Mouse (Mus musculus): ENCODE measurements around the gene Opcml.
A peak's percentile ranks its signal among the peaks of the same experiment; 100 is the strongest.

Gene Opcml

DNA sequence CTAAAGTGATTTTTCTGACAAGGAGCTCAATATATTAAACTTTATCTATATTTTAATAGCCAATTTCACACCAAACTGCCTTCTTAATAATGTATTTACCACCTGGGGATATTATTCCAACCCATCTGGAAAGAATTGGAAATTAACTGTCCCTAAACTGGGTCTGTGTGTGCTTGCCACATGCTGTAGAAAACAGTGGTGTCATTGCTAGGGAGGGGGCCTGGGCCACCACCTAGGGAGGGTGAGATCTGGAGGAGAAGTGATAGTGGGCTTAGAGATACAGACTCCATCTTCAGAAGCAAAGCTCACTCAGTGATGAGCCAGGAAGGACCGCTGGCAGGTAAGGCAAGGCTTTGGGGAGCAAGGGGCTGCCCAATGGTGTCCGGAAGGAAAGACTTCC lies 537.9 kb downstream of the Opcml start:
- DNase-seq (ENCODE audit: low read depth), result no peak

DNA sequence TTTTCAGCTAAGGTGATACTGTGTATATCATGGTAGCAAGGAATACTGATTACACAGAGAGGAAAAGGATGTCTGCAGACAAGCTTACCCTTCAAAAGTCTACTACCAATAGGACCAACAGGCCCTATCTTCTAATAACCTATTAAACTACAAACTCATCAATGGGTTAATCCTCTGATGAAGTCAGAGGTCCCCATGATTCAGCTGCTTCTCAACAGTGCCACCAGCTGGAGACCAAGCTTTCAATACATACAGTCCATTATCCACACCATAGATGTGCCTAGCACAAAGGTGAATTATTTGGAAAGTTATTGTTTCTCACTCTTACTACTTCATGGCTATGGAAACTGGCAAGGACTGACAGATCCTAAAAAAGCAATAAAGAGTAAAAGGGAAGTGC lies 538.9 kb downstream of the Opcml start:
- no peak for DNase-seq (ENCODE audit: low read depth)

DNA sequence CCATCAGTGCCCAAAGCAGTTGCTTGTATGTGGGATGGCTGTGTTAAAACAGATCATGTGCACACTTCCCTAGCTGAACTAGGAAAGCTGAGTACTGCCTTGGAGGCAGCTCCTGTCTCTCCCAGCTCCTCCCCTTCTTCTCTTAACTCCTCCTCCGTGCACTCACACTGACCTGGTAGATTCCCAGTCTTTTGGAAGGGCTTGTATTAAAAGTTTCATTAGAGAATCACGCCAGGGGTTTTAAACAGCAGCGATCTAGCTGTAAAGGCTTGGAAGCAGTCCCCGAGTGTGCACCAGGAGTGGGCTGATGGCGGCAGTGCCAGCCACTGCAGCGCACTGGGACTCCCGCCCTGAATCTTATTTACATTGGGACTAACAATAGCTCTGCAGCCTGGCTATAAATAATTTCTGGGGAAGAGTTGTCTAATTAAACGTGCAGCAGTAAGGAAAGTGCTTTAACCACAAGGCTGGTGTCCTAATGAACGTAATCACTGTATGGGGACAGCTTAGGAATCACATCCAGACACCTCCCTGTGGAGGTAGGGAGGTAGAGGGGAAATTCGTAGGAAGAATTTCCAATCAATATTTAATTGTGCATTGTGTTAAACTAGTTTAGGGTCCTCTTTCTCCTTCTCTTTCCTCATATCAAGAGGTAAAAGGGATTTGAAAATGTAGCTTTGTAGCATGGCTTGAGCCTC lies 546.1 kb downstream of the Opcml start:
- no peak for DNase-seq (ENCODE audit: low read depth)

DNA sequence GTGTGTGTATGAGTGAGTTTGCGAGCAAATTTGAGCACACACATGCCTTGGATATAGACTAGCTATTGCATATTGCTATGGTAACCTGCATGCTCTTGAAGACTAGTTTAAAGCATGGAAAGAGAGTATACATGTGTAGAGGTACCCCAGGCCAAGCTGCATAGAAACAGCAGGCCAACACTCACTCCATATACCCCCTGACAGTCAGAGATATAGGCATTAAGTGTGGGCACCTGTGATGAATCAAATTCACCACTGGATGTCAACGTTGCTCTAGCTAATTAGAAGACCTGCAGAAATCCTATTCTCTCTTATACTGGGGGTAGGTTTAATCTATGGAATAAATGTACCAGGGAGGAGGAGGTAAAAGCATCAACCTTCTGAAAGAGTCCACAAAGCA lies 547.3 kb downstream of the Opcml start:
- no peak for DNase-seq (ENCODE audit: low read depth)

DNA sequence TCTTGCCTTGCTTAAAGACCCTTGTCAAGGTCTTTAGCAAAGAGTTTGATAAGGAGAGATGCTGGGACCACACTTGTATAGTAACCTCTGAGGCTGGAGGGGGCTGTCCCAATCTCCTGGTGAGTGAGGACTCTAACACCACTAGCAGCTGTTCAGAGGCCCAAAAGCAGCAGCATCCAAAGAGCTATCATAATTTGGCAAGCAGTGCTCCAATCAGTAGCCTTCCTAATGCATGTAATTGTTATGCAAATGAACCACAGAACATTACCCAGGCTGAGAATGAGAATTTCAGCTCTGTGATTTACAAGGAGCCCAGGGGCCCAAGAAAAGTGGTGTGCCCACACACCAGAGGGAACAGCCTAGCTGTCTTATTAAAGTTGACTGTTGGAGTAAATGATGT lies 564.4 kb downstream of the Opcml start:
- no peak for DNase-seq (ENCODE audit: low read depth)

DNA sequence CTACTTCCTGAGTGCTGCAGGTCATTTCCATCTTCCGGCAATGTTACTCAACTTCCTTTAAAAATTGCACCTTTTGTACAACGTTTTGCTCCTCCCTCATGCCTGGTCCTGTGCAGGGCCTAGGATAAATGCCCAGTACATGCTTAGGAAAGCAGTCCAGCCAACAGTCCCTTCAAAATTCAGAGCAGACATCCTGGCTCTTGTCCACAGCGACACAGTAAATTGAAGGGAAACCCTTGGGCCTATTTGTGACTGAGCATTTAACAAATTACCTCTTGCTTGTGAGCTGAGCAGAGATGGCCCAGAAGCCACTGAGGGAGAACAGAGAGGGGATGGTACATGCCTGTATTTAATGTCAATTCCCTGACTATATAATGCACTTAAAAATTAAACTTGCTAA lies 567.4 kb downstream of the Opcml start:
- no peak for DNase-seq (ENCODE audit: low read depth)

DNA sequence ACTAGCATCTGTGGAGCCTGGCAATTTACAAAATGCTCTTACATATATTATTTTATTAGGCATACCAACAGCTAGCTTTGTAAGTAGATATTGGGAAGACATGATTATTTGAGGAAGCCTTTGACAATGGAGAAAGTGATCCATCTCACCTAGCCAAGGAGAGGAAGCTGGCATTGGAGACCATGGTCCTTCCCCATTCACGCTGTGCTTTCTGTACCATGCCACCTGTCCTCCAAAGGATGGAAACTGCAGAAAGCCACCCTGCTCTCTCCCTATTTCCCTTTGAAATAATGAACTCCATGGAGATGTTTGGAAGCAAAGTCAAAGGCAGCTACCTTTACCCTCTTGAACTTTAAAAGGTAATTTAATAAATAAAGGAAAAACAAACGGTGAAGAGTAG lies 570.1 kb downstream of the Opcml start:
- DNase-seq (ENCODE audit: low read depth), result no peak

DNA sequence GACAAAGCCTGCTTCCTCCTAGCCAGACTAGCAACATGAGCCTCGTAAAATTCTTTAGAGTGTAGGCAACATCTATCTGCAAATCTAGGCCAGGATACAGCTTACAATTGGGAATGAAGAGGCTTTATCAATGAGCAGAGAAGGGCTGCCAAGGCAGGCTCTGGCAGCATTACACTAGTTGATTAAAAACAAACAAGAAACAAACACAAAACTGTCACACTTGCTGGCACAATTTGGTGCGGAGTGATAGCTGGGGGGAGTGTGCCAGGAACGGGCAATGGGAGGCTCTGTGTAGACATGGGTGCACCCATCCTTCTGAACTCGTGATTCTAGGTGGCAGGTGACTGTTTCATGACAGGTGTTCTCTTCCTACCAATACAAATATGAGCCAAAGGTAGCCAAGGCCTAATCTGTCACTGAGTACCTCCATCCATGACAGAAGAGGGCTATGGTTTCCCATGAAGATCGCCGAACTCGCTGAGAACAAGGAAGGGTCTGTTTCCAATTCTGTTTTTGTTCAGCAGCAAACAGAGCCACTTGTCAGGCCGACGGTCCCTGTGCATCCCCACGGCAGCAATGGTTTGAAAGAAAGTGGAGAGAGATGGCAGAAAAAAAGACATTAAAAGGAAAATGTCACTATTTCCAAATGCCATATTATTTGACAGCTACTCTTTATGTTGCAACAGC lies 574.0 kb downstream of the Opcml start:
- no peak for DNase-seq (ENCODE audit: low read depth)

DNA sequence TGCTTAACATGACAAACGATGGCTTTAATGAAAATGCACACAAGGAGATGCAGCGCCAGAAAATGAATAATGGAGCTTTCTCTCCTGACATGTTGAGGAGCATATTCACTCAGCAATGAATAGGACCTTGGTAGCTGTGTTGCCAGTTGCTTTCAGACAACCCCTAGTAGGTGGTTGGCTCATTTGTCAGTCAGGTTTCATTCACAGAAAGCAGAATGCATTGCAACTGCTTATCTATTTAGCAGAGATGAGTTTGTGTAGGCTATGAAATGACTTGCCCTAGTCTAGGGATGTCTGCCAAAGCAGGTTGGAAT lies 574.5 kb downstream of the Opcml start:
- no peak for DNase-seq (ENCODE audit: low read depth)

DNA sequence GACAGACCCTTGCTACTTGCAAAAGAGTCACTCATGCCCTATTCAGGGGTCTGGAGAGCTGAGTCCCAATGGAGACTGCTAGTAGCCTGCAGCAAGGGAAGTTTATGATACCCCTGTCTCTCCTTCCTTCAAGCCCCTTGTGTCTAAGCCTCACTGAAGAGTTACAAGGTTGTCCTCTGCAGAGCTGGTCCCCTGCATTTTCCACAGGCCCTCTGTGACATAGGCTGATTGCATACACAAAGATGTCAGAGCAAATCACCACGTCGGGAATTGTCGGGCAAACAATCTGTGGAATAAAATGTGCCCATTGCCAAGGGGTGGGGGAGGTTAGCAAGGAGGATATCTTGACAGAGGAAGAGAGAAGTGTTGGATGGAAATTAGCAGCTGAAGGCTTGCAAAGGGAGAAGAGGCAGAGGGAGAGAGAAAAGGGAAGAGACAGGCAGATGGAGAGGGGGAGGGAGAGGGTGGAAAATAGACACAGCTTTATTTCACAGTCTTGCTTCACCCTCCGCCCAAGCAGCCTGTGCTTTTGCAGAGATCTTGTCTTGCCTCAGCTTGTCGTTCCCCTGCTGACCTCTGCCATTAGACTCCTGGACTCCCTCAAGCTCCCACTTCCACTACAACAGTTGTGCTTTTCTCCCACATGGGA lies 596.1 kb downstream of the Opcml start:
- DNase-seq (ENCODE audit: low read depth), result no peak

DNA sequence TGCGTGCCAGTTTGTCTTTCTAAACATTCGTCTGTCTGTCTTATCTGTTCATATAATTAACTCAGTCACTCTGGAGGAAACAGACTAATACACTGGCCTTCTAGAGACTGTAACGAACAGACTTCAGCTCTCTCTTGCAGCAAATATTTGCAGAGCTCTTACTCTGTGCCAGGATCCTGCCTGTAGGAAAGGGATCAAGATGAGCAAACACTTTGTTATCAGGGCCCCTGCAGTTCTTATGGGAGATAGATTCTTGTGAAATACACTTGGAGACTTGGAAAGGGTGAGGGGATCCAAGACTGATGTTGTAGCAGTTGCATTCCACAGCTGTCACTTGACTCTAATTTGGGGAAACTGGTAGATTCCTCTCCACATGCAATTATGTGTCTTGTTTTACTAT lies 604.6 kb downstream of the Opcml start:
- no peak for DNase-seq (ENCODE audit: low read depth)

DNA sequence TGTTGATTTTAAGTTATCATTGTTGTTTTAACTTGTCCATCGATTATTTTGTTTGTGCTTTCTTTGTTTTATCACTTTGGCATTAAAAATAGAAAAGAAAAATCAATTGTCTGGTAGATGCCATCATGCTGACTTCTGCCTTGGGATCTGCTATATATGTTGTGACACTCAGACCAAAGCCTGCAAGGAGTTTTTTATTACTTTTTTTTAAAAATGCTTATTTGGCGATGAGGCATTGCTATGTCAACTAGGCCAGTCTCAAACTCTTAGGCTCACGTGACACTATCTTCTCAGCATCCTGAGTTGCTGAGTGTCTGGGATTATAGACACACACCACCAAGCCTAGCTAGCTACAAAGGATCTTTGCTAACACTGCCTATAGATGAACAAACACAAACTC lies 605.1 kb downstream of the Opcml start:
- no peak for DNase-seq (ENCODE audit: low read depth)

DNA sequence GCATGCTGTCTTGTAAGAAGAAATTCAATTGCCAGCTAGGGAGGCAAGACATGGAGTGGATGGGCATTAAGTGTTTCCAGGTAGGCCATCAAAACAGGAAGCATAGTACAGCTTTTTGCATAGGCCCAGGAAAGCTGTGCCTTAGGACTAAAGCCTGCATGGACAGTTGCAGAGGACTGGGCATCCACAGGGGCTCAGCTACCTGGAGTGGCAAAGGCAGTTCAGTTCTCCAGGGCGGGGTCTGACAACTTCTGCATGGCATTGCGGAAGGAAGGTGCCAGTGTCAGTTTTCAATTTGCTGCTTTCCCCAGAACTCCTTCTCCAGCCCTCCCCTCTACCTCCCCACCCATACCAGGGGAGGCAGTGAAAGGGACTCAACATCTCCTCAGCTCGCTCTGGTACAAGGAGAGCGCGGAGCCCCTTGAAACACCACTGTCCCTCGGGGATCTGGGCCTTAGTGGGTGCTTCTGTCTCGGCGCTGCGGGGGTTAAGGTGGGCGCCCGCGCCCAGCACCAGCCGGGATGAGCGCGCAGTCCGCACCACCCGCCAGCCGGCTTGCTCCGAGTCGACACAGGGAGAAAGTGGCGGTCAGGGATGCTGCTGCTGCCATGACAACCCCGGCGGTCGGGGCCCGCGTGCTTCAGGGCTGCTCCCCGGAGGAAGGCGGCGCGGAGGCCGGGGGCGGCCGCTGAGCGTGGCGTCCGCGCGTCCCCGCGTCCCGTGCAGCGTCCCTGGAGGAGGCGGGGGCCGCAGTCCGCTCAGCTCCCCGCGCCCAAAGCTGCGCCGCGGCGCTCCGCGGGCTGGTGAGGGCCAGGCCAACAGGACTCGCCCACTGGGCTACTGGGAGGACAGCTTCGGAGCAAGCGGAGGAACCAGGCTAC lies 612.4 kb downstream of the Opcml start:
- DNase-seq (ENCODE audit: low read depth), result no peak

DNA sequence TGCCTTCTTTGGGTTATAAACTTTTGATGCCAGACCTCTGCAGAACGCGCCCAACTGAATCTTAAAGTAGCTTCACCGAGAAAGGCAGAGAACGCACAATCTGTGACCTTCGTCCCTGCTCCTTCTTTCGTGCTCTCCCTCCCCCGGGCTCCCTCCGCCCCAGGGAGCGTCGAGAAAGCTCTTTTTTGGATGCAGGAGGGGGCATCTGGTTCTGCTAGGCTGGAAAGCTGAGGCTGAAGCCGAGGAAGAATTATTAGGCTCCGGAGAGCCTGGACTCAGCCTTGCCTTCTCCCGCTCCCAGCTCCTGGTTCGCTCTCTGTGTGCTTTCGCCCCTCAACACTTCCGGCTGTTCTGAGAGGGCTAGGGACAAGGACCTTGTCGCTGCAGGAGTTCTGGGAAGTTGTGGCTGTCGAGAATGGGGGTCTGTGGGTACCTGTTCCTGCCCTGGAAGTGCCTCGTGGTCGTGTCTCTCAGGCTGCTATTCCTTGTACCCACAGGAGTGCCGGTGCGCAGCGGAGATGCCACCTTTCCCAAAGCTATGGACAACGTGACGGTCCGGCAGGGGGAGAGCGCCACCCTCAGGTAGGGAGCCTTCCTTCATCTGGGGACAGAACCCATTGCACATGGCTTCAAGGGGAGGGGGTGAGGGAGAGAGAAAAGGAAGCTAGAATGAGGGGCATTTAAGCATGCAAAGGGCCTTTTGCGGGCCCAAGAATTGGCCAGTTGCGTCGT lies 613.4 kb downstream of the Opcml start:
- DNase-seq (ENCODE audit: low read depth), result no peak

DNA sequence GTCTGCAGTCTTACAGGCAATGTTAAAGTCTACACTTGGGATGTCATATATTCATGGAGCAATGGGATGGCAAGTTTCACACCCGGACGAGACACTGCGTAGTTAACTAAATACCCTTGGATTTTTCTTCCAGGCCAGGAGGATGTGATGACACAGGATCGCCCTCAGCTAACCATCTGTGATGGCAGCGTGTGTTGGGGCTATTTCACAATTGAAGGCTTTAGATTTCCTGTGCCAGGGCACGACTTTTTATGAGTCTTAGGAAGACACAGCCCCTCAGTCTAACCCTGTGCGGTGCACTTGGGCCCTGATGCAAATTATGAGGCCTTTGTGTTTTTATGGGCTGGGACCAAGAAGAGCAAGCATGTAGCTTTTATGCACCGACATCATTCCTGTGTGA lies 614.0 kb downstream of the Opcml start:
- no peak for DNase-seq (ENCODE audit: low read depth)

DNA sequence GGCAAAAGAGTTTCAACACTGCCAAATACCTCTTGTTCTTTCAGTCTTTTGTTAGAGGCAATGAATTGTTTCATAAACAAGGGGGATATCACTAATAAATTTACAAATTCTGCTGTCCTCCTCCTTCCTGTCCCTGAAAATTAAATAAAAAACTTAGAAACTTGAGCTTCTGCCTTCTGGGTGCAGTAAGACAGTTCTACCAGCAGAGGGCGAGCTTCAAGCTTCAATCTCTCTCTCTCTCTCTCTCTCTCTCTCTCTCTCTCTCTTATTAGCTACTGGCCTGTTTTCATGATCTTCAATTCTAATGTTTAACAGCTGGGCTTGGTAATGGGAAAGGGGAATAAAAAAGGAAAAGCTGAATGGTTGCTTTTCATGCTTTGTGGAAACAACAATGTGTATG lies 615.2 kb downstream of the Opcml start:
- DNase-seq (ENCODE audit: low read depth), result peak; percentile 39

DNA sequence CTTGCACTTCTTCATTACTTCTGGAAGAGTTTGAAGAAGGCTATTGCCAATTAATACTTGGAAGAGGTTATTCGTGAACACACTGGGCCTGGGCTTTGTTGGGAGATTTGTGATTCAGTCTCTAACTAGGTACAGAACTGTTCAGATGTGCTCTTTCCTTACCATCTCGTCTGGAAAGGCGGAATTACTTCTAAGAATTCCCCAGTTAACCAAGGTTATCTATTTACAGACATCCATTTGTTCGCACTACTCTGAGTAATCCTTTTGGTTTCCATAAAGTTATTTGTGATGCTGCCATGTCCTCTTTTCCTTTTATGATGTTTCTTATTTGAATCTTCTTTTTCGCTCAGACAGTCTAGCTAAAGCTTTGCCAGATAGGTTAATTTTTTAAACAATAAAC lies 630.2 kb downstream of the Opcml start:
- no peak for DNase-seq (ENCODE audit: low read depth)

DNA sequence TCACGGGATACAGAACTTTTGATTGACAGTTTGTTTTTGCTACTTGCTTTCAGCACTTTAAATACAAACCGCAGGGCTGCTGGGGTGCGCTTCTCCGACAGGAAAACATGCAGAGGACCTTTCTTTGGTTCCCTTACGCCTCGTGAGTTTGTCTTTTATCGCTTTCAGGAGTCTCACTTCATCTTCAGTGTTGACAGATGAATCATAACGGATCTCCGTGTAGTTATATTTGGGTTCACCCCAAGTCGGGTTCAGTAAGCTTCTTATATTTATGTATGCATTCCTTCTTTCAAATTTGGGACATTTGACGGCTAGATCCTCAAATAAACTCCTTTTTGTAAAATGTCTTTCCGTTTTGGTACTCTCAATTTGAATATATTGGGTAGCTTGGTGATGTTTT lies 632.8 kb downstream of the Opcml start:
- peak; percentile 4 for DNase-seq (ENCODE audit: low read depth)

DNA sequence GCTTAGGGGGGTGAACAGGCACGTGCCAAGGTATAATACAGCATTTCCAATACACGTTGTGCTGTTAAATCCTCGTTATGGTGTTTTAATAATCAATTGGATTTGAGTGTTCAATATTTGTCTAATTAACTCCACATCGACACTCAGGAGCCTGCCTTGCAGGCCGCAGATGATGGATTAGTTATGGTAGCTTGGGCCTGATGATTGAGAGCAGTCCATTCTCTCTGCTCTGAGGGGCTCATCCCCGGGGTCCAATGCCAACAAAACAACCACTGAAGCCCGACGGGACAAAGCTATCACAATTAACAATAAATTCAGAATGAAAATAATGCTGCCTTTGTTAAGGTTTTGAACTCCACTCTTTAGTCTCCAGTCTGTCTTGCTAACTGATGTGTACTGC lies 641.6 kb downstream of the Opcml start:
- DNase-seq (ENCODE audit: low read depth), result no peak

DNA sequence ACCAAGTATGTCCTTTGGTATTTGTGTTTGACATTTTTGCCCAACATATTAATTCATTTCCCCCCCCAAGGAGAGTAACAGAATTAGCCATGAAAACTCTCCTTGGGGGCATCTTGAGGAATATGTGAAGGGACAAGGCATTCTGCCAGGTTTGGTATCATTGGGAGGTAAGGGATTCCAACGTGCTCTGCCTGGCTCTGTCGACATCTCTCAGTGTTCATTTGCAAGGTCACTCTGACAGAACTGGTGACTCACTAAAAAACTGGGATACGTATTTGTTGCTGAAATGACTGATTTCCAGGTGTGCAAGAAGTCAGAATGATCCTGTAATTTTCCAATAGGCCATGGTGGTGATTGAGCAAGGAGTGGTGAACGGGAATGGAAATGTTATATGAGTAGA lies 648.2 kb downstream of the Opcml start:
- DNase-seq (ENCODE audit: low read depth), result no peak

DNA sequence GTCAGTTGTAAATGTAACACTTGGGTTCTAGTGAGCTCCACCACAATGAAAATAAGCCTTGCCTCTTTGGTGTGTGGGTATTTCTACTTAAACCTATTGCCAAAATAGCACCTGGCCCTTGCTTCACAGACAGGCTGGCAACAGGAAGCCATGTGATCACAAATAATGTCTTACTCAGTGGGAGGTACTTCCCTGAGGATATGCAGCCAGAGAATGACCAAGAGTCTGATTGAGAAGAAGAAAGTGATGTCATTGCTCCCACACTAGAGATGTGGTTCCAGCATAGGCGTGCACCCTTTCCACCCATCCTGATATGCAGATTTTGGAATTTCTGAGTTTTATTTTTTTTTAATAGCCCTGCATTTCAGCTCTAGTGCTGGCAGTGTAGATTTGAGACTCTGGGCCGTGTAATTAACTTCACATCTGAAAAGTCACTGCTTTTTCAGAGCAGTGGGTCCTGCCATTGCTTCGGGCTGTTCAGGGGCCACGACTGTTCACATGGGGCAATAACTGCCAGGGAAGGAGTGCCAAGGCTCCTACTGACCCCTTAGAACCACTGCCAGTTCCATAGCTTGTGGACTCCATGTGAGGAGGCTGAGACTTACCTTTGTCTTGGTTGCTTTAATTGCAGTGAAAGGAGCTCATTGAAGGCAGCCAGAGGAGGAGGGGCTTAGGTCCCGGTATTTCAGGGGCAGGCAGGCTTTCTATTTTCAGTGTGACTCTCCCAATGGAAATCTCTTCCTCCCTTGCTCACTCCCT lies 649.0 kb downstream of the Opcml start:
- no peak for DNase-seq (ENCODE audit: low read depth)
